In the genomic region with DNA sequence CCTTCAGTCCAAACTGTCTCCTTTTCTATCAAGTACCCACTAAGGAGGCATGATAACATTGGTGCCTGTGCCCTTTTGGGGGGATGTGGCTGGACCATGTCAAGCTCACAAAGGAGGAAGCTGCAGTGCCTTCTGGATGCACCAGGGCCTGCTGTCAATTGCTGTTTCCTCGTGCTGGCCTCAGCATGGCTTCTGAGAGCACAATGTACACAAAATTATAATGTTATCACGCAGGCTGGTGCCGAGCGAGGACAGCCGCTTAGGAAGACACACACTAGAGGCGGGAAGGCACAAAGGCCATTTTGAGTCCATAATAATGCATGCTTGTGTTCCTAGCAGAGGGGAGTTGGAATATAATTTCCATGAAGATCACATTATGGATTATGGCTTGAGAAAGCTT, we compare ENCODE assay signal across 23 mouse cellular contexts.
DNase-seq lines count a peak whose midpoint lies in the region; ATAC-seq and TF ChIP-seq lines count a peak whose summit lies in the region.
"Had no signal": no experiment of that assay in that cellular context is flagged by ENCODE, and none has a peak within 500 bp of the region (broad histone marks: within the 10 kb centered on the region; RNA-seq: fewer than 3 reads in every experiment).

No protein-coding gene starts in this region.

- H3K4me2 ChIP-seq in forebrain, embryonic 15.5 days (replicated peaks), result no peak overlapping the region
- no peak overlapping the region for H3K4me2 ChIP-seq in forebrain, embryonic 12.5 days
- H3K4me2 ChIP-seq in midbrain, embryonic 11.5 days, result no peak overlapping the region
- no peak overlapping the region for H3K4me2 ChIP-seq in hindbrain, embryonic 16.5 days (ENCODE audit: low read length)
- H3K4me2 ChIP-seq in midbrain, embryonic 16.5 days (ENCODE audit: low read length), result no peak overlapping the region
- H3K4me2 ChIP-seq: embryonic facial prominence, embryonic 15.5 days; limb, embryonic 12.5 days; liver, embryonic 11.5 days; neural tube, embryonic 12.5 days had no signal

- H3K27me3 ChIP-seq in forebrain, embryonic 15.5 days, result no peaks in the 10 kb centered on the region
- no peaks in the 10 kb centered on the region for H3K27me3 ChIP-seq in forebrain, embryonic 12.5 days
- H3K27me3 ChIP-seq in midbrain, embryonic 10.5 days (ENCODE audit: low read depth, poor library complexity, severe bottlenecking), result no peaks in the 10 kb centered on the region
- H3K27me3 ChIP-seq in midbrain, embryonic 11.5 days (ENCODE audit: control insufficient read depth, insufficient read depth, low read length), result no peaks in the 10 kb centered on the region
- H3K27me3 ChIP-seq in hindbrain, embryonic 16.5 days (replicated peaks; ENCODE audit: control insufficient read depth, insufficient read depth, low read length), result no peaks in the 10 kb centered on the region
- H3K27me3 ChIP-seq in midbrain, embryonic 16.5 days (ENCODE audit: control insufficient read depth, insufficient read depth, low read depth, low read length), result no peaks in the 10 kb centered on the region
- H3K27me3 ChIP-seq: embryonic facial prominence, embryonic 15.5 days; neural tube, embryonic 12.5 days had no signal

- peaks cover 17% of the 10 kb centered on the region for H3K4me1 ChIP-seq in forebrain, embryonic 15.5 days
- H3K4me1 ChIP-seq in forebrain, embryonic 12.5 days, result peaks cover 34% of the 10 kb centered on the region
- peaks cover 32% of the 10 kb centered on the region for H3K4me1 ChIP-seq in midbrain, embryonic 10.5 days
- H3K4me1 ChIP-seq in midbrain, embryonic 11.5 days (ENCODE audit: control insufficient read depth, insufficient read depth, low read length), result peaks cover 14% of the 10 kb centered on the region
- H3K4me1 ChIP-seq in hindbrain, embryonic 16.5 days (ENCODE audit: control insufficient read depth, insufficient read depth, low read depth, low read length), result peaks cover 10% of the 10 kb centered on the region
- H3K4me1 ChIP-seq in midbrain, embryonic 16.5 days (ENCODE audit: control insufficient read depth, insufficient read depth, low read length), result peaks cover 18% of the 10 kb centered on the region; the same call in 1 of the 2 replicates
- H3K4me1 ChIP-seq: embryonic facial prominence, embryonic 15.5 days; limb, embryonic 12.5 days had no signal

- ATAC-seq in forebrain, embryonic 15.5 days (replicated peaks), result no peak
- ATAC-seq in forebrain, embryonic 12.5 days (ENCODE audit: low FRiP score), result no peak
- no peak for ATAC-seq in midbrain, embryonic 11.5 days (ENCODE audit: low FRiP score)
- ATAC-seq in hindbrain, embryonic 16.5 days, result 0 out of 2 replicates have a peak, but pooled peaks have one; percentile 20
- ATAC-seq in midbrain, embryonic 16.5 days, result 0 out of 2 replicates have a peak, but pooled peaks have one; percentile 14
- ATAC-seq: liver, postnatal 0 days had no signal

- no peak for DNase-seq in midbrain, embryonic 10.5 days (ENCODE audit: low spot score)
- no peak for DNase-seq in midbrain, embryonic 11.5 days (ENCODE audit: low spot score, missing footprints)
- DNase-seq in gastrocnemius, adult 2 months, result no peak
- no peak for DNase-seq in adrenal gland, adult (ENCODE audit: inconsistent age in 2 of 2, low spot score in 1 of 2)
- DNase-seq: adrenal gland, postnatal 25 days; cerebellum, adult 9-10 months; gastrocnemius, postnatal 36 days; heart, adult 2 months; kidney, adult 2 months; liver, postnatal 0 days; lung, postnatal 14 days; retina, postnatal 1 day; right cerebral cortex, postnatal 4 days; thymus, postnatal 25 days had no signal

- WGBS in forebrain, embryonic 15.5 days, result 55% methylated on average over 6 of the region's 6 CpGs
- 52% methylated on average over 6 of the region's 6 CpGs for WGBS in forebrain, embryonic 12.5 days
- 73% methylated on average over 6 of the region's 6 CpGs for WGBS in midbrain, embryonic 10.5 days
- 56% methylated on average over 6 of the region's 6 CpGs for WGBS in midbrain, embryonic 11.5 days
- WGBS in hindbrain, embryonic 16.5 days, result 34% methylated on average over 6 of the region's 6 CpGs
- WGBS in midbrain, embryonic 16.5 days, result 25% methylated on average over 6 of the region's 6 CpGs

- TF ChIP-seq CTCF in gastrocnemius, adult 2 months (IDR thresholded peaks at IDR 0.05), result no peak

- no peaks in the 10 kb centered on the region for H3K36me3 ChIP-seq in forebrain, embryonic 15.5 days
- H3K36me3 ChIP-seq in forebrain, embryonic 12.5 days (replicated peaks), result no peaks in the 10 kb centered on the region
- no peaks in the 10 kb centered on the region for H3K36me3 ChIP-seq in midbrain, embryonic 10.5 days
- no peaks in the 10 kb centered on the region for H3K36me3 ChIP-seq in midbrain, embryonic 11.5 days (ENCODE audit: control insufficient read depth, insufficient read depth, low read length)
- H3K36me3 ChIP-seq in hindbrain, embryonic 16.5 days (ENCODE audit: control insufficient read depth, insufficient read depth, low read length), result no peaks in the 10 kb centered on the region
- no peaks in the 10 kb centered on the region for H3K36me3 ChIP-seq in midbrain, embryonic 16.5 days (ENCODE audit: control insufficient read depth, insufficient read depth, low read length)
- H3K36me3 ChIP-seq: embryonic facial prominence, embryonic 15.5 days; limb, embryonic 12.5 days; neural tube, embryonic 12.5 days had no signal

- H3K4me3 ChIP-seq in forebrain, embryonic 15.5 days, result no peak overlapping the region
- no peak overlapping the region for H3K4me3 ChIP-seq in forebrain, embryonic 12.5 days (replicated peaks)
- H3K4me3 ChIP-seq in midbrain, embryonic 10.5 days, result no peak overlapping the region
- H3K4me3 ChIP-seq in midbrain, embryonic 11.5 days (ENCODE audit: low read depth, low read length), result no peak overlapping the region
- H3K4me3 ChIP-seq in hindbrain, embryonic 16.5 days (ENCODE audit: low read length), result no peak overlapping the region
- H3K4me3 ChIP-seq in midbrain, embryonic 16.5 days (ENCODE audit: low read depth, low read length), result no peak overlapping the region
- no peak overlapping the region for H3K4me3 ChIP-seq in gastrocnemius, adult 2 months
- H3K4me3 ChIP-seq: embryonic facial prominence, embryonic 15.5 days; heart, adult 2 months; limb, embryonic 12.5 days; neural tube, embryonic 12.5 days had no signal

- H3K27ac ChIP-seq in forebrain, embryonic 15.5 days (replicated peaks), result 0 out of 2 replicates have a peak overlapping the region, but pooled peaks have one; percentile 24
- no peak overlapping the region for H3K27ac ChIP-seq in forebrain, embryonic 12.5 days
- peak overlapping the region; percentile 72 for H3K27ac ChIP-seq in midbrain, embryonic 10.5 days (replicated peaks)
- H3K27ac ChIP-seq in midbrain, embryonic 11.5 days (ENCODE audit: low read depth, low read length), result no peak overlapping the region; the same call in 1 of the 2 replicates
- H3K27ac ChIP-seq in hindbrain, embryonic 16.5 days (ENCODE audit: low read depth, low read length), result no peak overlapping the region
- peak overlapping the region; percentile 20 for H3K27ac ChIP-seq in midbrain, embryonic 16.5 days (ENCODE audit: low read length)
- no peak overlapping the region for H3K27ac ChIP-seq in gastrocnemius, adult 2 months
- H3K27ac ChIP-seq: embryonic facial prominence, embryonic 15.5 days; heart, adult 2 months; kidney, postnatal 0 days; limb, embryonic 12.5 days; neural tube, embryonic 12.5 days had no signal

- no peaks in the 10 kb centered on the region for H3K9me3 ChIP-seq in forebrain, embryonic 15.5 days
- no peaks in the 10 kb centered on the region for H3K9me3 ChIP-seq in forebrain, embryonic 12.5 days
- H3K9me3 ChIP-seq in midbrain, embryonic 10.5 days (replicated peaks), result no peaks in the 10 kb centered on the region
- no peaks in the 10 kb centered on the region for H3K9me3 ChIP-seq in midbrain, embryonic 11.5 days (ENCODE audit: control insufficient read depth, low read length)
- no peaks in the 10 kb centered on the region for H3K9me3 ChIP-seq in hindbrain, embryonic 16.5 days (ENCODE audit: control insufficient read depth, low read length)
- H3K9me3 ChIP-seq in midbrain, embryonic 16.5 days (replicated peaks; ENCODE audit: control insufficient read depth, low read length, poor library complexity, severe bottlenecking), result no peaks in the 10 kb centered on the region
- H3K9me3 ChIP-seq: embryonic facial prominence, embryonic 15.5 days; limb, embryonic 12.5 days; neural tube, embryonic 12.5 days had no signal

- intact Hi-C loops in gastrocnemius, adult 2 months (cut with DNase I), result loop anchor here (10.0 kb wide), 1 partner anchor 1194 kb away; no protein-coding TSS in a partner anchor

- H3K9ac ChIP-seq in forebrain, embryonic 15.5 days (replicated peaks), result no peak overlapping the region
- no peak overlapping the region for H3K9ac ChIP-seq in forebrain, embryonic 12.5 days
- H3K9ac ChIP-seq in midbrain, embryonic 11.5 days (ENCODE audit: low read length), result no peak overlapping the region
- H3K9ac ChIP-seq in hindbrain, embryonic 16.5 days (ENCODE audit: low read depth, low read length), result no peak overlapping the region
- H3K9ac ChIP-seq in midbrain, embryonic 16.5 days (ENCODE audit: low read depth, low read length), result no peak overlapping the region
- H3K9ac ChIP-seq: embryonic facial prominence, embryonic 15.5 days; limb, embryonic 12.5 days; liver, postnatal 0 days; neural tube, embryonic 12.5 days had no signal

Comparison
In these comparisons a context has a peak if more than half of its experiments do, and no peak if none do; other contexts are left out.
1. ATAC-seq: peak in hindbrain, embryonic 16.5 days (single experiment) and midbrain, embryonic 16.5 days (single experiment); none in forebrain, embryonic 15.5 days (single experiment), forebrain, embryonic 12.5 days (single experiment) and midbrain, embryonic 11.5 days (single experiment).
2. H3K27ac ChIP-seq: peak in forebrain, embryonic 15.5 days (single experiment), midbrain, embryonic 10.5 days (single experiment) and midbrain, embryonic 16.5 days (single experiment); none in forebrain, embryonic 12.5 days (single experiment), midbrain, embryonic 11.5 days (single experiment), hindbrain, embryonic 16.5 days (single experiment) and gastrocnemius, adult 2 months (single experiment).